Mouse (Mus musculus) skeletal muscle tissue, adult 2 months (tissue): ENCODE data around the gene Olfr829.
"Not testable (repeated sequence)": the region's sequence is repeated elsewhere in the genome, so short reads cannot be mapped to it uniquely, and the experiment has no call there.

Experiments used
- DNase-seq: peaks from one replicate; pipeline ENCODE4 v3.0.0-alpha.2; 2012; ENCODE audit warnings: low read depth, low spot score

Olfr829 gene

DNA sequence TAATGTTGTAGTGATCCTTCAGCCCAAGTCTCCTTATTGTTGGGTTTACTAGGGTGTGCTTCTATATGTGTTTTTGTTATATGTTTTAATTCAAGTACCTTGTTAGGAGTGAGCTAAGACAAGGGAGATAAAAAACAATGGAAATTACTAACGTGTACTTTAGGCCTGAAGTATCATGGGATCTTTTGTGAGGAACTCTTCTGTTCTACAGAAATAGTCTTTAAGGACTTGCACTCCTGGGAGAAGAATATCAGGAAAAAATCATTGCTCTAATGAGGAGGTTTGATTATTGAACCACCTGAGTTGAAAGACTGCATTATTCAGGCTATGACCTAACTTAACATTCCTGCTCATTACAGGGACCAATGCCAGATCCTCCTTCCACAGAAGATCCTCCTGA, at the start of gene Olfr829:
Gene Olfr829, plus strand, starts transcription at position 301 of the 400 bp plus-strand sequence.
- DNase-seq, result no peak

GRCm38 (mm10) chr9:18819426-18819825, 35.3 kb upstream of the Olfr829 start, which contains the start of gene Olfr828:
Gene Olfr828, minus strand, starts transcription at chr9:18819526.
- no peak for DNase-seq

- DNase-seq, result no peak
Measured at GRCm38 (mm10) chr9:18874393-18874792, 19.7 kb downstream of the Olfr829 start, which contains the start of gene Olfr830. Gene Olfr830, plus strand, starts transcription at chr9:18874693.

DNA sequence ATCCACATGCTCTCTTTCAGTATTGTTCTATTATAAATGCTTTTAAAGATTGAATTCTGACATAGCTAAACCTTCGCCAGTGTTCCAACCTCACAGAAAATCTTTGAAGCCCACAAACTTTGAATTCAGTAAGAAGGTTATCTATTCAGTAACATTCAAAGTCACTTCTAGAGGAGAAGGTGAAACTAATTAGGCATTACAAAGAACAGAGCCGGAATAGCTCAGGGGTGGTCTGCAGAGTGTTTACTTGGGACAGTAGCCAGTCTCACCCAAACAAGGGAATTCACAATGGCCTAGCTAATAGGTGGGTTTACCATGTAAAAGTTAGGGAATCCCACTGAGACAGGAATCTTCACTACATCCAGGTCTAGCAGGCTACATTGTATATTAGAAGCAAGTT, 53.0 kb downstream of the Olfr829 start:
- DNase-seq, result not testable (repeated sequence)
